In the genomic region with DNA sequence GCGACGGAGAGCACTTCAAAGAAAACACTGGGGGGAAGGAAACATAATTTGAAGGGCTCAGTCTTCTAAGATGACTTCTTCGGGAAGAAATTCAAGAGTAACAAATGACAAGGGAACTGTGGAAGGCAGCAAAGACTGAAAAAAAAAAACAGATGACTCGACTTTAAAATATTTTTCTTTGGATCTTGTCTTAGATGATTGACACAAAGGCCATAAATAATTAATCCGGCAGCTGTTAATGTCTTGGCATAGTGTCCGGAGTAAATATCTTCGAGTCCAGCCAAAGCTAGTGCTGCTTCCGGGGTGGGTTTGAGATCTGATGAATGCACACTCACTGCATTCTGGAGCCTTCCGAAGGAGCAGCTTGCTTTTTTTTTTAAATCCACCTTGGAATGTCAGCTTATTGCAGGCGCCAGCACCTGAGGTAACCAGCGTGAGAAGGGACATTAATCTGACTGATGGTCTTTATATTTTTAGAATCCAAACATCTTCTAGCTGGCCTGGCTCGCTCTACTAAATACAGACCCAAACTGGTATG, we compare ENCODE assay signal across 9 mouse cellular contexts. TPM values are rescaled to one million over a fixed set of nuclear protein-coding genes. Genes with fewer than 3 reads are reported as not detected.
A peak's percentile ranks its signal among the peaks of the same experiment; 100 is the strongest.
DNase-seq lines count a peak whose midpoint lies in the region; ATAC-seq lines count a peak whose summit lies in the region.
"Had no signal": no experiment of that assay in that cellular context is flagged by ENCODE, and none has a peak within 500 bp of the region (broad histone marks: within the 10 kb centered on the region; RNA-seq: fewer than 3 reads in every experiment).

No protein-coding gene starts in this region.

- no peak for ATAC-seq in lung, embryonic 16.5 days (ENCODE audit: low read depth)
- no peak for ATAC-seq in limb, embryonic 11.5 days (ENCODE audit: insufficient number of reproducible peaks, low FRiP score, low TSS enrichment, low read depth)
- ATAC-seq: inflammation-experienced regulatory T-cells, adult 6 months had no signal

- peaks cover 14% of the 10 kb centered on the region; the same call in 1 of the 2 replicates for H3K4me1 ChIP-seq in lung, embryonic 16.5 days (replicated peaks; ENCODE audit: control insufficient read depth, insufficient read depth, low read length)
- H3K4me1 ChIP-seq in limb, embryonic 11.5 days (ENCODE audit: control insufficient read depth, insufficient read depth, low read length) = 0 out of 2 replicates have a peak, but pooled peaks cover 4% of the 10 kb centered on the region

- H3K9ac ChIP-seq in lung, embryonic 16.5 days (ENCODE audit: low read length) = no peak overlapping the region
- H3K9ac ChIP-seq in limb, embryonic 11.5 days (ENCODE audit: low read length) = no peak overlapping the region

- WGBS in lung, embryonic 16.5 days = 13% methylated on average over 12 of the region's 12 CpGs
- WGBS in limb, embryonic 11.5 days = 34% methylated on average over 12 of the region's 12 CpGs

- H3K4me2 ChIP-seq in lung, embryonic 16.5 days (ENCODE audit: low read depth, low read length) = peak overlapping the region; percentile 100
- H3K4me2 ChIP-seq in limb, embryonic 11.5 days (ENCODE audit: low read depth, severe bottlenecking) = peak overlapping the region; percentile 97

- no peak overlapping the region for H3K27ac ChIP-seq in lung, embryonic 16.5 days (ENCODE audit: low read length)
- H3K27ac ChIP-seq in limb, embryonic 11.5 days (replicated peaks; ENCODE audit: low read depth, low read length) = no peak overlapping the region

- H3K9me3 ChIP-seq in lung, embryonic 16.5 days (ENCODE audit: control insufficient read depth, low read length) = no peaks in the 10 kb centered on the region
- H3K9me3 ChIP-seq in limb, embryonic 11.5 days (ENCODE audit: control insufficient read depth, low read length) = no peaks in the 10 kb centered on the region

- peak overlapping the region; percentile 65 for H3K4me3 ChIP-seq in lung, embryonic 16.5 days (ENCODE audit: low read length)
- H3K4me3 ChIP-seq in limb, embryonic 11.5 days (ENCODE audit: low read depth, low read length) = peak overlapping the region; percentile 47; the same call in 1 of the 2 replicates

- H3K27me3 ChIP-seq in lung, embryonic 16.5 days (ENCODE audit: control insufficient read depth, insufficient read depth, low read depth, low read length) = peaks cover 29% of the 10 kb centered on the region
- peaks cover 18% of the 10 kb centered on the region for H3K27me3 ChIP-seq in limb, embryonic 11.5 days (ENCODE audit: control insufficient read depth, insufficient read depth, low read length)

- DNase-seq in cerebellum, adult 11-12 months = peak; percentile 34
- DNase-seq in cerebellum, postnatal 4 days (ENCODE audit: low spot score in 2 of 2) = no peak
- no peak for DNase-seq in lung, postnatal 4 days
- peak; percentile 29 for DNase-seq in limb, embryonic 11.5 days (ENCODE audit: low spot score)
- DNase-seq in retina, postnatal 1 day = peak; percentile 35
- no peak for DNase-seq in gastrocnemius, postnatal 25 days
- DNase-seq in thymus, postnatal 14 days = no peak

- no peaks in the 10 kb centered on the region for H3K36me3 ChIP-seq in lung, embryonic 16.5 days (ENCODE audit: control insufficient read depth, insufficient read depth, low read length)
- H3K36me3 ChIP-seq in limb, embryonic 11.5 days (ENCODE audit: control insufficient read depth, insufficient read depth, low read length) = no peaks in the 10 kb centered on the region

RNA-seq across cellular contexts. Expression of a gene that starts 2.0 kb away (rescaled TPM):
- 6.1 and 7.0 TPM in 2 replicates for polyA plus RNA-seq in lung, embryonic 16.5 days (2015; fragmentation: Nextera tagmentation; extraction: Ambion mirVana)
- polyA plus RNA-seq in limb, embryonic 11.5 days (2014; fragmentation: Nextera tagmentation; extraction: Ambion mirVana) = 0.64 and 1.2 TPM in 2 replicates
- 10 to 100 TPM in 1 of 2 experiments, 1 to 10 TPM in 1; 3.7 to 15.2 TPM for total RNA-seq in gastrocnemius, postnatal 25 days (2021)
- polyA plus RNA-seq: inflammation-experienced regulatory T-cells, adult 6 months had no signal

Comparison
In these comparisons a context has a peak if more than half of its experiments do, and no peak if none do; other contexts are left out.
1. DNase-seq: peak in cerebellum, adult 11-12 months (single experiment), limb, embryonic 11.5 days (single experiment) and retina, postnatal 1 day (single experiment); none in cerebellum, postnatal 4 days (0 of 2), lung, postnatal 4 days (0 of 2), gastrocnemius, postnatal 25 days (single experiment) and thymus, postnatal 14 days (single experiment).